Mouse (Mus musculus) E14TG2a.4 (cell line): ENCODE data around the gene Lgi1.

Experiments
- H3K27me3 ChIP-seq: 2 replicates; pipeline ENCODE4 v1.6.1; 2014; ENCODE audit warnings: low read length, control low read depth; ENCODE audit not compliant: insufficient read depth
- H3K36me3 ChIP-seq: 2 replicates; pipeline ENCODE4 v1.6.1; 2014; ENCODE audit warnings: low read length, control low read depth; ENCODE audit not compliant: insufficient read depth
- H3K4me1 ChIP-seq: replicated peaks from 2 replicates; pipeline ENCODE4 v1.6.1; 2014; ENCODE audit warnings: low read depth, low read length, control low read depth
- H3K4me3 ChIP-seq: replicated peaks from 2 replicates; pipeline ENCODE4 v1.5.1; 2014; ENCODE audit warnings: mild to moderate bottlenecking, low read length
- H3K9me3 ChIP-seq: 2 replicates; pipeline ENCODE4 v1.6.1; 2014; ENCODE audit warnings: low read length, control low read depth
- CTCF ChIP-seq: conservative IDR thresholded peaks from 2 replicates; pipeline ENCODE4 v1.5.1; 2014; ENCODE audit warnings: low read length
- NANOG ChIP-seq: IDR thresholded peaks from 2 replicates; pipeline ENCODE4 v1.6.1; 2014; ENCODE audit warnings: borderline replicate concordance, low read length, mixed read lengths
- POU5F1 ChIP-seq: IDR thresholded peaks from 2 replicates; pipeline ENCODE4 v1.6.1; 2014; ENCODE audit warnings: low read length, borderline replicate concordance

Lgi1 gene

DNA sequence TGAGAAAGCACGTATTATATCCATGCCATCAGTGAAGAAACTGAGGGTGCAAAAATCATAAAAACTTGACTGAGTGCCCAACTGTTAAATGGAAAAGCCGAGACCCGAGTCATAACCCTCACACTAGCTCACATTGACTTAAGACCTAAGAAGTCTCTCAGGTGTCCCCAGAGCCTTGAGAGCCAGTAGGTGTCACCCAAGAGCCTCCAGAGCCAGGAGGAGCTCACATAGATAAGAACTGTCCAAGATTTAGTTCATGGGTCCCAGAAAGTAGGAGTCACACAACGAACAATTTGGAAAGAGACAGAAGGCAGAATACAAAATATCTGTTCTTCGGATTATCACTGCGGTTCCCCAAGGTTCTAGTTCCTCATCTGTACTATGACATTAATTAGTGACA lies 10.5 kb upstream of the Lgi1 start:
- Histone ChIP-seq H3K9me3 (no peaks in the 10 kb centered on the region), H3K36me3 (no peaks in the 10 kb centered on the region), H3K4me3 (no peak overlapping the region), H3K4me1 (peaks cover 20% of the 10 kb centered on the region), H3K27me3 (no peaks in the 10 kb centered on the region)
- TF ChIP-seq NANOG (no peak), CTCF (peak; percentile 84)

GRCm38 (mm10) chr19:38258651-38259065 lies 5.7 kb upstream of the Lgi1 start:
- Histone ChIP-seq H3K4me1 (peaks cover 27% of the 10 kb centered on the region), H3K4me3 (no peak overlapping the region), H3K36me3 (no peaks in the 10 kb centered on the region), H3K27me3 (peaks cover 6% of the 10 kb centered on the region; the same call in 1 of the 2 replicates), H3K9me3 (no peaks in the 10 kb centered on the region)
- no peak for TF ChIP-seq CTCF
- no peak for TF ChIP-seq POU5F1
- no peak for TF ChIP-seq NANOG

GRCm38 (mm10) chr19:38259436-38259835 lies 4.9 kb upstream of the Lgi1 start:
- Histone ChIP-seq H3K4me1 (peaks cover 33% of the 10 kb centered on the region), H3K4me3 (no peak overlapping the region), H3K27me3 (peaks cover 12% of the 10 kb centered on the region; the same call in 1 of the 2 replicates), H3K9me3 (no peaks in the 10 kb centered on the region), H3K36me3 (no peaks in the 10 kb centered on the region)
- no peak for TF ChIP-seq POU5F1
- TF ChIP-seq NANOG, result no peak
- TF ChIP-seq CTCF, result no peak

GRCm38 (mm10) chr19:38260346-38260745 lies 4.0 kb upstream of the Lgi1 start:
- no peak for TF ChIP-seq CTCF
- no peak for TF ChIP-seq NANOG
- no peak for TF ChIP-seq POU5F1
- Histone ChIP-seq H3K27me3 (peaks cover 16% of the 10 kb centered on the region; the same call in 1 of the 2 replicates), H3K4me3 (no peak overlapping the region), H3K9me3 (no peaks in the 10 kb centered on the region), H3K4me1 (peaks cover 39% of the 10 kb centered on the region), H3K36me3 (no peaks in the 10 kb centered on the region)

GRCm38 (mm10) chr19:38261351-38261750 lies 3.0 kb upstream of the Lgi1 start:
- H3K4me3 ChIP-seq, result no peak overlapping the region
- no peaks in the 10 kb centered on the region for H3K36me3 ChIP-seq
- no peaks in the 10 kb centered on the region for H3K9me3 ChIP-seq
- H3K27me3 ChIP-seq, result peaks cover 16% of the 10 kb centered on the region; the same call in 1 of the 2 replicates
- H3K4me1 ChIP-seq, result peaks cover 35% of the 10 kb centered on the region
- no peak for TF ChIP-seq CTCF
- TF ChIP-seq NANOG, result no peak
- TF ChIP-seq POU5F1, result no peak

GRCm38 (mm10) chr19:38263829-38264504 lies 369 bp upstream of the Lgi1 start:
- Histone ChIP-seq H3K4me3 (no peak overlapping the region), H3K4me1 (peaks cover 33% of the 10 kb centered on the region), H3K9me3 (no peaks in the 10 kb centered on the region), H3K36me3 (no peaks in the 10 kb centered on the region), H3K27me3 (peaks cover 16% of the 10 kb centered on the region; the same call in 1 of the 2 replicates)
- TF ChIP-seq CTCF, result 0 out of 2 replicates have a peak, but pooled peaks have one; percentile 6
- TF ChIP-seq POU5F1, result no peak
- no peak for TF ChIP-seq NANOG

GRCm38 (mm10) chr19:38265767-38266166 lies 1.4 kb downstream of the Lgi1 start:
- Histone ChIP-seq H3K4me1 (peaks cover 21% of the 10 kb centered on the region), H3K27me3 (peaks cover 16% of the 10 kb centered on the region; the same call in 1 of the 2 replicates), H3K4me3 (no peak overlapping the region), H3K36me3 (no peaks in the 10 kb centered on the region), H3K9me3 (no peaks in the 10 kb centered on the region)
- TF ChIP-seq POU5F1 (no peak), CTCF (no peak), NANOG (no peak)

DNA sequence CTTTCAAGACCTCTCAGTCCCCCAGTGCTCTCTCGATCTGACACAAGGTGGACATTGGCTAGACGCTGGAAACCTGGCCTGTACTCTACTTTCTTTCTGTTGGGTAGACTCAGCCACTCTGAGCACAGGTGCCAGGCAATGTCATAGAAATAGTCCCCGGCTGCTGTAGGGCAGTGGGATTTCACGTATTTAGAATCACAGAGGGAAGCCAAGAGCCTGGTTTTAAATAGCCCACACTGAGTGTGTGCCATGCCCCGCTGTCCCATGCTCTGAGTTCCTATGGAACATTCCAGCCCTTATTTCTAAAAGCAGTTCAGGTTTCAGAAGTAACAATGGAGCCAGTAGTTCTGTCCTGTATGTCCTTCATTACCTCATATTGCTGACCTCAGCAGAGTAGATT lies 3.1 kb downstream of the Lgi1 start:
- Histone ChIP-seq H3K9me3 (no peaks in the 10 kb centered on the region), H3K36me3 (no peaks in the 10 kb centered on the region), H3K27me3 (peaks cover 13% of the 10 kb centered on the region; the same call in 1 of the 2 replicates), H3K4me1 (peaks cover 21% of the 10 kb centered on the region), H3K4me3 (no peak overlapping the region)
- no peak for TF ChIP-seq NANOG
- TF ChIP-seq POU5F1, result no peak
- no peak for TF ChIP-seq CTCF

DNA sequence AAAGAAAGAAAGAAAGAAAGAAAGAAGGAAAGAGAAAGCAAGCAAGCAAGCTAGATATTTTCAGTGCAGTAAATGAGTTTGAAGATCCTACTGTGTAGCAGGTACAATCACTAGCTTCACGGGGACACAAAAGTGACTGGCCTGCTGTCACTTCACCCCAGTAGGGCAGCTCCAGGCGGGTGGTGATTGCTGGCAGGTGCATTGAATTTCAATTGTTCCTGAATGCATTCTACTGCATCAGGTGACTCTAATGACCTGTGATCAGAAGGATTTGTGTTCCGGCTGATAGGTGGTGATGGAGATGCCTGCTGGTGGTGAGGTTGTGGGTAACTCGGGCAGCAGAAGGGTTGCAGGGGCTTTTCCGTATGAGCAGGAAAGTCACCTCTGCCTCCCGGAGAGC lies 6.7 kb downstream of the Lgi1 start:
- TF ChIP-seq NANOG (no peak), POU5F1 (no peak), CTCF (no peak)
- Histone ChIP-seq H3K27me3 (no peaks in the 10 kb centered on the region), H3K4me1 (peaks cover 15% of the 10 kb centered on the region), H3K9me3 (no peaks in the 10 kb centered on the region), H3K36me3 (no peaks in the 10 kb centered on the region), H3K4me3 (no peak overlapping the region)
